Mouse (Mus musculus) bone marrow, adult 2 months (tissue): ENCODE measurements around the gene Hist2h2ab. TPM values are rescaled to one million over a fixed set of nuclear protein-coding genes. Genes with fewer than 3 reads are reported as not detected.
A peak's percentile ranks its signal among the peaks of the same experiment; 100 is the strongest.
"Not testable (repeated sequence)": the region's sequence is repeated elsewhere in the genome, so short reads cannot be mapped to it uniquely, and the experiment has no call there.

Source experiments
- H3K27ac ChIP-seq: fragments of 200-500 bp; 2 replicates; pipeline ENCODE4 v1.5.1; 2012; ENCODE audit warnings: low read depth, mild to moderate bottlenecking, control low read depth, inconsistent platforms, low read length; ENCODE audit not compliant: control insufficient read depth, poor library complexity, insufficient read depth
- H3K4me1 ChIP-seq: fragments of 200-500 bp; 2 replicates; pipeline ENCODE4 v1.6.1; 2011; ENCODE audit warnings: low read length; ENCODE audit not compliant: control insufficient read depth, insufficient read depth
- H3K4me3 ChIP-seq: fragments of 200-500 bp; replicated peaks from 2 replicates; pipeline ENCODE3; 2011; ENCODE audit warnings: mild to moderate bottlenecking, low read depth, low read length, control low read depth; ENCODE audit not compliant: control insufficient read depth
- CTCF ChIP-seq: fragments of 200-500 bp; IDR thresholded peaks from 2 replicates; pipeline ENCODE4 v1.5.1; 2011; ENCODE audit warnings: low read length, control low read depth; ENCODE audit not compliant: control insufficient read depth, insufficient read depth
- POLR2A ChIP-seq: fragments of 200-500 bp; IDR thresholded peaks from 2 replicates; pipeline ENCODE4 v1.6.1; 2011; ENCODE audit warnings: low read depth, mild to moderate bottlenecking, control low read depth, low read length, borderline replicate concordance; ENCODE audit not compliant: control insufficient read depth
- WGBS: fragments of 180-500 bp; shearing (Covaris S2); methylation state at CpG from one replicate; pipeline ENCODE4 v1.1.7; 2018; 5-methylcytosine and 5-hydroxymethylcytosine counted together
- polyA plus RNA-seq: library from polyadenylated mRNA; stranded (reverse); fragments of >200 nt; gene quantifications from 2 replicates; pipeline ENCODE4 v1.2.4, GENCODE M21; 2011; ENCODE audit warnings: low replicate concordance; ENCODE audit not compliant: missing spikeins, insufficient read depth, insufficient read length

The Hist2h2ab gene
- polyA plus RNA-seq, 1 experiment: 26.5 TPM

- peak within 1 kb of the TSS; percentile 75 for H3K4me3 ChIP-seq
- no peaks in the 10 kb centered on the region; the same call in 1 of the 2 replicates for H3K4me1 ChIP-seq
- peak within 1 kb of the TSS; percentile 98 for H3K27ac ChIP-seq
- WGBS: 12% methylated on average over 28 of the region's 30 CpGs
- TF ChIP-seq CTCF: no peak
- TF ChIP-seq POLR2A: peak; percentile 96; the same call in 1 of the 2 replicates
Observed at GRCm38 (mm10) chr3:96268051-96268775, 48.5 kb downstream of the Hist2h2ab start, which contains the start of gene Hist2h3b. TSS of gene Hist2h3b (plus strand) at chr3:96268654.

DNA sequence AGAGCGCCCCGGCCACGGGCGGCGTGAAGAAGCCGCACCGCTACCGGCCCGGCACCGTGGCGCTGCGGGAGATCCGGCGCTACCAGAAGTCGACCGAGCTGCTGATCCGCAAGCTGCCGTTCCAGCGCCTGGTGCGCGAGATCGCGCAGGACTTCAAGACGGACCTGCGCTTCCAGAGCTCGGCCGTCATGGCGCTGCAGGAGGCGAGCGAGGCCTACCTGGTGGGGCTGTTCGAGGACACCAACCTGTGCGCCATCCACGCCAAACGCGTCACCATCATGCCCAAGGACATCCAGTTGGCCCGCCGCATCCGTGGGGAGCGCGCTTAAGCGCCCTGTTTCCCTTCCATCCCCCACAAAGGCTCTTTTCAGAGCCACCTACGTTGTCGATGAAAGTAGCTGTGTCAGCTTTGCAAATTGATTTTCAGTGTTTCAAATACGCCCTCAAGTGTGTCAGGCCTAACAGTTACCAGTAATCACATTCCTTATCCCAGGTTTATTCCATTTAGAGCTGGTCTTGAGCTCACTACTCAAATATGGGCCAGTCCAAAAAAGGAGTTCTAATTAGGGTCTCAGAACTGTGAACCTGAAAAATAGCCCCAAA, 49.2 kb downstream of the Hist2h2ab start:
- Histone ChIP-seq H3K27ac (peak overlapping the region; percentile 98), H3K4me3 (peak overlapping the region; percentile 64)
- peak; percentile 95; the same call in 1 of the 2 replicates for TF ChIP-seq POLR2A
- not testable (repeated sequence) for H3K4me1 ChIP-seq
- WGBS: under 1% methylated on average over 13 of the region's 44 CpGs

Other genes starting within 250 kb of the Hist2h2ab start
- 36.1 and 59.2 TPM in 2 replicates for gene Plekho1, start 223.9 kb upstream of the Hist2h2ab start, polyA plus RNA-seq
- gene Vps45, start 161.4 kb upstream of the Hist2h2ab start, polyA plus RNA-seq: 11.8 and 20.1 TPM in 2 replicates
- 14.6 and 22.2 TPM in 2 replicates for gene Otud7b, start 115.3 kb upstream of the Hist2h2ab start, polyA plus RNA-seq
- 6.3 and 10.1 TPM in 2 replicates for gene Mtmr11, start 57.9 kb upstream of the Hist2h2ab start, polyA plus RNA-seq
- gene Sf3b4, start 47.5 kb upstream of the Hist2h2ab start, polyA plus RNA-seq: 14.9 and 25.7 TPM in 2 replicates
- 5.7 and 6.2 TPM in 2 replicates for gene Sv2a, start 38.7 kb upstream of the Hist2h2ab start, polyA plus RNA-seq
- gene Bola1, start 156 bp upstream of the Hist2h2ab start, polyA plus RNA-seq: 11.5 and 12.7 TPM in 2 replicates
- 7.5 and 25.1 TPM in 2 replicates for gene Hist2h2ac, start 1.0 kb downstream of the Hist2h2ab start, polyA plus RNA-seq
- gene Hist2h2be, start 1.3 kb downstream of the Hist2h2ab start, polyA plus RNA-seq: 8.6 and 9.4 TPM in 2 replicates
- gene Hist2h3c2, start 19.3 kb downstream of the Hist2h2ab start, polyA plus RNA-seq: 50.6 and 79.9 TPM in 2 replicates
- 80.4 and 139 TPM in 2 replicates for gene Hist2h2aa2, start 20.4 kb downstream of the Hist2h2ab start, polyA plus RNA-seq
- 4.5 TPM in 1 of 2 replicates, not detected in the other for gene Hist2h2aa1, start 25.6 kb downstream of the Hist2h2ab start, polyA plus RNA-seq
- gene Hist2h3c1, start 26.8 kb downstream of the Hist2h2ab start, polyA plus RNA-seq: not detected in 2 replicates
- gene Hist2h4, start 43.4 kb downstream of the Hist2h2ab start, polyA plus RNA-seq: 25.3 and 31.8 TPM in 2 replicates
- 20.8 and 28.9 TPM in 2 replicates for gene Hist2h3b, start 48.8 kb downstream of the Hist2h2ab start, polyA plus RNA-seq
- 71.9 and 132 TPM in 2 replicates for gene Hist2h2bb, start 49.9 kb downstream of the Hist2h2ab start, polyA plus RNA-seq
- gene Fcgr1, start 74.1 kb downstream of the Hist2h2ab start, polyA plus RNA-seq: 2.2 and 6.2 TPM in 2 replicates
- not detected in 2 replicates for gene BC107364, start 232.4 kb downstream of the Hist2h2ab start, polyA plus RNA-seq